Mouse (Mus musculus) lung, postnatal 0 days (tissue): ENCODE measurements around the gene Ankle1. TPM values are rescaled to one million over a fixed set of nuclear protein-coding genes. Genes with fewer than 3 reads are reported as not detected.

Source experiments
- ATAC-seq: fragments of 200-750 bp; cut with Nextera tagmentation; 2 replicates; pipeline ENCODE4 v1.8.0; 2017; ENCODE audit warnings: moderate library complexity
- DNase-seq: peaks from one replicate; pipeline ENCODE4 v3.0.0-alpha.2; 2016; ENCODE audit warnings: low spot score
- H3K27ac ChIP-seq: fragments of 300-500 bp; sonication (generic); 2 replicates; pipeline ENCODE4 v1.5.1; 2014; ENCODE audit warnings: antibody characterized with exemption, mild to moderate bottlenecking, low read length, mixed read lengths
- H3K27me3 ChIP-seq: fragments of 300-500 bp; sonication (generic); replicated peaks from 2 replicates; pipeline ENCODE4 v1.6.1; 2014; ENCODE audit warnings: low read length, mixed read lengths; ENCODE audit not compliant: insufficient read depth
- H3K36me3 ChIP-seq: fragments of 300-500 bp; sonication (generic); 2 replicates; pipeline ENCODE4 v1.6.1; 2014; ENCODE audit warnings: low read length, mixed read lengths; ENCODE audit not compliant: insufficient read depth
- H3K4me1 ChIP-seq: fragments of 300-500 bp; sonication (generic); 2 replicates; pipeline ENCODE4 v1.6.1; 2014; ENCODE audit warnings: antibody characterized with exemption, low read depth, low read length, mixed read lengths; ENCODE audit not compliant: insufficient read depth
- H3K4me2 ChIP-seq: fragments of 300-500 bp; sonication (generic); replicated peaks from 2 replicates; pipeline ENCODE4 v1.6.1; 2014; ENCODE audit warnings: low read depth, mild to moderate bottlenecking, low read length, moderate library complexity, mixed read lengths
- H3K4me3 ChIP-seq: fragments of 300-500 bp; sonication (generic); 2 replicates; pipeline ENCODE4 v1.5.1; 2014; ENCODE audit warnings: low read depth, low read length
- H3K9ac ChIP-seq: fragments of 300-500 bp; sonication (generic); replicated peaks from 2 replicates; pipeline ENCODE4 v1.6.1; 2014; ENCODE audit warnings: low read depth, mild to moderate bottlenecking
- H3K9me3 ChIP-seq: fragments of 300-500 bp; sonication (generic); 2 replicates; pipeline ENCODE4 v1.6.1; 2016; ENCODE audit warnings: low read length, mixed read lengths
- CTCF ChIP-seq: IDR thresholded peaks from 2 replicates; pipeline ENCODE4 v1.5.1; 2016; ENCODE audit warnings: antibody characterized with exemption, mild to moderate bottlenecking
- EP300 ChIP-seq: IDR thresholded peaks from 2 replicates; pipeline ENCODE4 v1.6.1; 2016; ENCODE audit warnings: antibody characterized with exemption, mild to moderate bottlenecking, control low read depth
- WGBS: fragments of 180-500 bp; shearing (Covaris S2); extraction: QIAGEN DNeasy Blood & Tissue Kit; methylation state at CpG from one replicate; pipeline ENCODE4 v1.1.7; 2014; 5-methylcytosine and 5-hydroxymethylcytosine counted together
- polyA plus RNA-seq: library from polyadenylated mRNA; unstranded; fragments of >200 nt; fragmentation: Nextera tagmentation; extraction: Ambion mirVana; gene quantifications from 2 replicates; pipeline ENCODE4 v1.2.1, GENCODE M21; 2015

Ankle1 gene
- polyA plus RNA-seq, 1 experiment from 2014 or later: 0.72 TPM

GRCm38 (mm10) chr8:71369040-71369718 is 36.6 kb upstream of the Ankle1 start:
- H3K36me3 ChIP-seq: 0 out of 2 replicates have a peak, but pooled peaks cover 19% of the 10 kb centered on the region
- no peaks in the 10 kb centered on the region for H3K27me3 ChIP-seq
- H3K4me2 ChIP-seq: no peak overlapping the region
- no peak overlapping the region for H3K9ac ChIP-seq
- H3K4me1 ChIP-seq: peaks cover 5% of the 10 kb centered on the region
- no peaks in the 10 kb centered on the region for H3K9me3 ChIP-seq
- DNase-seq (no peak), ATAC-seq (no peak)
- WGBS: 94% methylated on average over 10 of the region's 10 CpGs
- no peak overlapping the region for H3K4me3 ChIP-seq
- H3K27ac ChIP-seq: no peak overlapping the region
- no peak for TF ChIP-seq CTCF
- no peak for TF ChIP-seq EP300

DNA sequence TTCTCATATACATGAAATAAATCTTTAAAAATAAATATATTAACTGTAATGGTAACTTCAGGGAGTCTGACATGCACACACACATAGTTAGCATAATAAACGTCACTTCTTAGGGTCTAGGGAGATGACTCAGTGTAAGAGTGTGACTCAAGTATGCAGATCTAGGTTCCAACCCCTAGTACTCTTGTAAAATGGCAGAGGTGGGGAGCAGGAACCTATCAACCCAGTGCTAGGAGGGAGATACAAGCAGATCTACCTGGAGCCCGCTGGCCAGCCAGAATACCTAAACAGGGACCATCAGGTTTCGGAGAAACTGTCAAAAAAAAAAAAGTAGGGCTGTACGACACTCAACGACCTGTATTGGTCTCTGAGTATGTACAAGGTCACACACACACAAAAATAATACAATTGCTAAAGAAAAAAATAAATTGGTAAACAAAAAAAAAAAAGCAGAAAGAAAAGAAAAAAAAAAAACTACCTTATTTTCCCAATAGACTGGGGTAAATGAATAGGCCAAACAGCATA is 35.0 kb upstream of the Ankle1 start:
- peak overlapping the region; percentile 74 for H3K4me3 ChIP-seq
- DNase-seq: no peak
- peak overlapping the region; percentile 47 for H3K4me2 ChIP-seq
- no peaks in the 10 kb centered on the region for H3K9me3 ChIP-seq
- H3K27ac ChIP-seq: peak overlapping the region; percentile 92
- WGBS: 18% methylated on average over 5 of the region's 5 CpGs
- peaks cover 25% of the 10 kb centered on the region; the same call in 1 of the 2 replicates for H3K36me3 ChIP-seq
- no peaks in the 10 kb centered on the region for H3K27me3 ChIP-seq
- ATAC-seq: no peak
- H3K9ac ChIP-seq: peak overlapping the region; percentile 58; the same call in 1 of the 2 replicates
- no peak for TF ChIP-seq EP300
- peaks cover 5% of the 10 kb centered on the region for H3K4me1 ChIP-seq

DNA sequence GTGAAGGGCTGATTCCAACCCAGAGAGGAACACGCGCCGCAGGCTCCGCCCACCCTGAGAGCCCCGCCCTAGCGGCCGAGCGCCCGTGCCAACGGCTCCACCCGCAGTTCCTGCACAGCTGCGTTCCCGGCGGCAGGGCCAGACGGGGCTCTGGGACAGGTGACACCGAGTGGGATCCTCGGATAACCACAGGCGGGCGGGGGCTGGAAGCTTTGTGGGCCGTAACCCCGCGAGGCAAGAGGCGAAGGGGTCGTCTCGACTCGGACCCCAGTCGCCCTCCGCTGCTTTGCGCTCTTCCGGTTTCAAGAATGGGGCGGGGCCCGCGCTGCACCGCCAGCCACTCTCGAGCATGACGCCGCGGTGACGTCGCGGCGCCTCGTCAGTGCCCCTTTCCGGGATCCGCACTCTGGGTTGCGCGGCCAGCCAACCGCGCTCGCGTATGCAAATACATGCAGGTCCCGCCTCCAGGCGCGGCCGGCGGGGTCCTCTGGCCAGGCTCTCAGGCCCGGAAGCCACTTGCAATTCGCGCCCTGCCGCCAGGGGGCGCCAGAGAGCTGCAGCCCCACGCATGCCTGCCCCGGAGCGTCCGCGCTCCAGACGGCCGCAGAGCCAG is 34.5 kb upstream of the Ankle1 start, which contains the start of gene Ocel1:
Ocel1 (plus strand) TSS at position 63 of the 613 bp plus-strand sequence.
- WGBS: under 1% methylated on average over 64 of the region's 68 CpGs
- ATAC-seq: peak; percentile 90
- H3K27ac ChIP-seq: peak within 1 kb of the TSS; percentile 92
- peaks cover 25% of the 10 kb centered on the region; the same call in 1 of the 2 replicates for H3K36me3 ChIP-seq
- H3K27me3 ChIP-seq: no peaks in the 10 kb centered on the region
- TF ChIP-seq CTCF: peak; percentile 98
- TF ChIP-seq EP300: no peak
- H3K9ac ChIP-seq: peak within 1 kb of the TSS; percentile 58
- peak within 1 kb of the TSS; percentile 47 for H3K4me2 ChIP-seq
- peak; percentile 99 for DNase-seq
- peak within 1 kb of the TSS; percentile 74 for H3K4me3 ChIP-seq
- peaks cover 11% of the 10 kb centered on the region for H3K4me1 ChIP-seq
- H3K9me3 ChIP-seq: no peaks in the 10 kb centered on the region

DNA sequence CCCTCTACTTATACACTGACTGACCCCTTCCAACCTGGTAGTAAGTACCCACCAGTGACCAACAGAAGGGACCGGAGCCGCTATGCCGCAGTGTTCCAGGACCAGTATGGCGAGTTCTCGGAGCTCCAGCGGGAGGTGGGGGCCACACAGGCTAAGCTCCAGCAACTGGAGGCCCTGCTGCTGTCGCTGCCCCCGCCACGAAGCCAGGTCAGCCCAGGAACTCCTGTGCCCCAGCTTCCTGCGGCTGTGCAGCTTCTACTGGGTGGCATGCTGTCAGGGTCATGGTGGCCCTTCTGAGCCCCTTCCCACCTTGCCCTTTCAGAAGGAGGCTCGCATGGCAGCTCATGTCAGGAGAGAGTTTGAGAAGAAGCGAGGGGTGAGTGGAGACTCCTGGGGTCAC is 33.4 kb upstream of the Ankle1 start:
- ATAC-seq: no peak
- Histone ChIP-seq H3K27ac (no peak overlapping the region), H3K4me3 (no peak overlapping the region), H3K4me2 (no peak overlapping the region), H3K9me3 (no peaks in the 10 kb centered on the region), H3K4me1 (peaks cover 15% of the 10 kb centered on the region), H3K27me3 (no peaks in the 10 kb centered on the region), H3K9ac (no peak overlapping the region), H3K36me3 (peaks cover 25% of the 10 kb centered on the region; the same call in 1 of the 2 replicates)
- no peak for DNase-seq
- 80% methylated on average over 12 of the region's 12 CpGs for WGBS
- TF ChIP-seq EP300: no peak
- TF ChIP-seq CTCF: no peak

GRCm38 (mm10) chr8:71373000-71373399 is 32.8 kb upstream of the Ankle1 start:
- Histone ChIP-seq H3K4me1 (0 out of 2 replicates have a peak, but pooled peaks cover 10% of the 10 kb centered on the region), H3K4me2 (no peak overlapping the region), H3K36me3 (peaks cover 25% of the 10 kb centered on the region; the same call in 1 of the 2 replicates), H3K27ac (no peak overlapping the region), H3K9ac (no peak overlapping the region), H3K27me3 (no peaks in the 10 kb centered on the region), H3K9me3 (no peaks in the 10 kb centered on the region), H3K4me3 (no peak overlapping the region)
- 78% methylated on average over 3 of the region's 3 CpGs for WGBS
- no peak; the same call in 1 of the 2 replicates for TF ChIP-seq CTCF
- no peak for TF ChIP-seq EP300
- no peak for ATAC-seq
- DNase-seq: no peak

- Histone ChIP-seq H3K36me3 (peaks cover 23% of the 10 kb centered on the region; the same call in 1 of the 2 replicates), H3K4me1 (peaks cover 19% of the 10 kb centered on the region; the same call in 1 of the 2 replicates), H3K9me3 (no peaks in the 10 kb centered on the region), H3K9ac (no peak overlapping the region), H3K4me3 (no peak overlapping the region), H3K27ac (no peak overlapping the region), H3K4me2 (no peak overlapping the region), H3K27me3 (no peaks in the 10 kb centered on the region)
- WGBS: 80% methylated on average over 16 of the region's 17 CpGs
- TF ChIP-seq CTCF (no peak), EP300 (no peak)
- ATAC-seq (no peak), DNase-seq (no peak)
Observed at GRCm38 (mm10) chr8:71374616-71375206, 31.1 kb upstream of the Ankle1 start.
